Mouse (Mus musculus): ENCODE data around the gene Cpxm1.

Cpxm1 gene

DNA sequence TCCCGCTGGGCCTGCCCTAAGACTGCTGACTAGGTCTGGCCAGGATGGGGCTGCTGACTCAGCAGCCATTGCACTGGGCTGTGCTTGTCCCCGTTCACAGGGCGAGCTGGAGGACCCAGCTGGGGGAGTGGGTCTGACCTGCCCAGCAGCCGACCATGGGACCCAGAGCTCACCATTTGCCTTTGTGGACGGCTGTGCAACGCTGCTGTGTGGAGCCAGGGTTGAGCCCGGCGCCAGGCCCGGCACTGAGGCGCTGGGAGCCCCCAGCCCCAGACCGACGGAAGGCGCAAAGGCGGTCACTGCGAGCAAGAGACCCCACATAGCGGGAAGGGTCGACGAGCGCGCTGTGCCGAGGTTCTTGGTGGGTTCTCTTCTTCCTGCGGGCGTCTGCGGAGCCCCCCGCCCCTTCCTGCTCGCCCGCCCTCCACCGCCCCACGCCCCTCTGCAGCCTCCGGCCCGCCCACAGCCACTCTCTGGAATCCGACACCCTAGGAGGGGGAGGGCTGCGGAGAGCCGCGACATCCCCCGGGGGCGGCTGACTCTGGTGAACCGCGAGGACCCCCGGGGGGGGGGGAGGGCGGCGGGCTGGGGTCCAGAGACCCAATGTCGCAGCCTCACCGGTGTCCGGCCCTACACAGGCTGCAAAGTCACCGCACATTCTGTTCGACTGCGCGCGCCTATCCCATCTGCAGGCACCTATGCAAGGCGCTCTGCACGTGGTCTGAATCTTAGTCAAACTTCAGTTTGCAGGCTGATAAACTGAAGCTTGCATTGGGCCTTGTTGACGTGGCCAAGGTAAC lies at the start of gene Cpxm1:
Gene Cpxm1 (minus strand): TSS at position 389 of the 800 bp plus-strand sequence.
- peak; percentile 25 for DNase-seq

- DNase-seq, result no peak
Measured at GRCm38 (mm10) chr2:130442162-130442561, 44.8 kb upstream of the Cpxm1 start.

GRCm38 (mm10) chr2:130439840-130440480 lies 42.6 kb upstream of the Cpxm1 start:
- no peak for DNase-seq

- DNase-seq, result no peak
Measured at GRCm38 (mm10) chr2:130438861-130439260, 41.5 kb upstream of the Cpxm1 start.

- no peak for DNase-seq
Measured at GRCm38 (mm10) chr2:130436769-130437168, 39.4 kb upstream of the Cpxm1 start.

- peak; percentile 44 for DNase-seq
Measured at GRCm38 (mm10) chr2:130433152-130433551, 35.8 kb upstream of the Cpxm1 start.

- DNase-seq, result no peak
Measured at GRCm38 (mm10) chr2:130432157-130432556, 34.8 kb upstream of the Cpxm1 start.

GRCm38 (mm10) chr2:130430484-130430883 lies 33.1 kb upstream of the Cpxm1 start:
- no peak for DNase-seq

- no peak for DNase-seq
Measured at GRCm38 (mm10) chr2:130429851-130430250, 32.5 kb upstream of the Cpxm1 start.

DNA sequence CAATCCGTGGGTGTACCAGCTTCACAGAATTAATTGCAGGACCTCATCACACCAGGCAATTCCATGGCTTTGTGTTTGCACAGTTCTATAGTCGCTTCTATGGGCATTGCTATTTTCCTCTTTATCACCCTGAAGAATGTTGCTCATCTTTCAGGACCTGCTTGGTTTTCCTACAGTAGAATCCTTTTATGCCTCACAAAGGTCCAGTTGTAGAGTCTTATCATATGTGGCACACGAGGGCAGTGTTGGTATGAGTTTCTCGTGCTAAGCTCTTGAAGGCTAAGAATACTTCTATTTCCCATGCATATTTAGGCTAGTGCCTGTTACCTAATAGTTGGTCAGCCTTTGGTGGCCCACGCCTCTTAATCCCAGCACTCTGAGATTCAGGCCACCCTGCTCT lies 27.7 kb upstream of the Cpxm1 start:
- no peak for DNase-seq

- peak; percentile 92 for DNase-seq
Measured at GRCm38 (mm10) chr2:130424126-130424853, 26.9 kb upstream of the Cpxm1 start, which contains the start of the genes Vps16 and Pced1a. Vps16 (plus strand) TSS chr2:130424339. Pced1a (minus strand) TSS chr2:130424701.

DNA sequence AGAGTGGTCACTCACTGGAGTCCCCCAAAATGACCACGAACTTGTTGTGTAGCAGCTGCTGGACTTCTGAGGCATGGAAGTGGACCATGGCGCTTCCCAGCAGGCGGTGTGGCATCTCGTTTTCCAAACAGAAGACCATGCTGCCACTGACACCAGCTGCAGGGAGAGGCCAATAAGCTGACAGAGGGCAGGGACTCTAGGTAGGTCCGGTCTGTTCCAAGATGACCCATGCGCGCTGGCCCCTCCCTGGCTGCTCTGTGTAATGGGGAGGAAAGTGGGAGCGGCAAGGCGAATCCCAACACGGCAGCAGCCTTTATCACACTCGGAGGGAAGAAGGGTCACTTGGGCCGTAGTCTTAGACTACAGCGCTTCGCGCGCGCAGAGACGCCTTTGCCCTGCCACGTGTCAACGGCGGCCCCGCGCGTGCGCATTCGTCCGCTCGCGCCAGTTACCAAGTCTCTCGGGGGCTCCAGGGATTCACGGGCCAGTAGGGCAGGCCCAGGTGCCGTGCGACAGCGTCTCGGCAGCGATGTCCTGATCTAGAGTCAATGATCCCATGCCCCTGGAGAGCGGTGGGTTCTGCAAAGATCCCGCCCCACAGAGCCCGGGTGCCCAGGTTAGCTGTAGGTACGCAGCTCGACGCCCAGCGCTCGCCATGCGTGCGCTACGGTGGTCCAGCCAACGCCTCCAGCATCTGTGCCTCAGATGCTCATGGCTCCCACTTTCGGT lies 26.2 kb upstream of the Cpxm1 start:
- DNase-seq, result peak; percentile 84

DNA sequence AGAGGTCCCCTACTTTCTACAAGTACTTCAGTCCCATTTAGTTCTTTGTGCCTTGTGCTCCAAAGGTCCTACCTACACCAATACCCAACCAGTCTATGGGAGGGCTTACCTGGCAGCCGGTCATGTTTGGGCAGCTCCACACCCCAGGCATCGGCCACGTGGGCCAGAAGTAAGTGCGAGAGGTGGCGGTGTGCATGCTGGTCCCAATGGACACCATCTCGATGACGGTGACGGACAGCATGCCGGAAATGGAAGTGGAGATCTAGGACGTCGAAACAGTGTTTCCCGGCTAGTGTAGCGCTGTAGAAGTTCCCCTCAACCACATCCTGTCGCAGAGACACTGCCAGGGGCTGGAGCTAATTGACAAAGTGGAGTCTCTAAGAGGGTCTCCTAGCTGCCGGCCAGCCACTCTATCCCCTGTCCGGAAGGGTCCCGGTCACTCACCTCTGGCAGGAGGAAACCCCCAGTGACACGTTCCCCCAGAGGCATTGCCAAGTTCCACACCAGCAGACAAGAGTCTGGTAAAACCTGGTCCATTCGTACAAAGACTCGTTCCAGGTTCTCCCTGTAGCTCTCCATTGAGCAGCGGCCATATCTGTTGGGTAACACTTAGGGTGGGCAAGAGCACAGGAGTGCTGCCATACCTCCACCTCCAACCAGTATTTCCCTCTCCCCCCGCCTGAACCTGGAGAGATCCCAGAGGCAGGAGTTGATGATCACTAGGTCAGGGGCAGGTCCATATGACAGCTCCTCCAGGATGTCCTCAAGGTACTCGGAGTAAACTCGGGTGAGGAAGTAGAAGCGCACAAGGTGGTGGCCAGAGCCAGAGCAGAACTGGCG lies 24.6 kb upstream of the Cpxm1 start:
- no peak for DNase-seq

GRCm38 (mm10) chr2:130414094-130414856 lies 16.9 kb upstream of the Cpxm1 start:
- peak; percentile 26 for DNase-seq

GRCm38 (mm10) chr2:130412775-130413174 lies 15.4 kb upstream of the Cpxm1 start:
- no peak for DNase-seq

DNA sequence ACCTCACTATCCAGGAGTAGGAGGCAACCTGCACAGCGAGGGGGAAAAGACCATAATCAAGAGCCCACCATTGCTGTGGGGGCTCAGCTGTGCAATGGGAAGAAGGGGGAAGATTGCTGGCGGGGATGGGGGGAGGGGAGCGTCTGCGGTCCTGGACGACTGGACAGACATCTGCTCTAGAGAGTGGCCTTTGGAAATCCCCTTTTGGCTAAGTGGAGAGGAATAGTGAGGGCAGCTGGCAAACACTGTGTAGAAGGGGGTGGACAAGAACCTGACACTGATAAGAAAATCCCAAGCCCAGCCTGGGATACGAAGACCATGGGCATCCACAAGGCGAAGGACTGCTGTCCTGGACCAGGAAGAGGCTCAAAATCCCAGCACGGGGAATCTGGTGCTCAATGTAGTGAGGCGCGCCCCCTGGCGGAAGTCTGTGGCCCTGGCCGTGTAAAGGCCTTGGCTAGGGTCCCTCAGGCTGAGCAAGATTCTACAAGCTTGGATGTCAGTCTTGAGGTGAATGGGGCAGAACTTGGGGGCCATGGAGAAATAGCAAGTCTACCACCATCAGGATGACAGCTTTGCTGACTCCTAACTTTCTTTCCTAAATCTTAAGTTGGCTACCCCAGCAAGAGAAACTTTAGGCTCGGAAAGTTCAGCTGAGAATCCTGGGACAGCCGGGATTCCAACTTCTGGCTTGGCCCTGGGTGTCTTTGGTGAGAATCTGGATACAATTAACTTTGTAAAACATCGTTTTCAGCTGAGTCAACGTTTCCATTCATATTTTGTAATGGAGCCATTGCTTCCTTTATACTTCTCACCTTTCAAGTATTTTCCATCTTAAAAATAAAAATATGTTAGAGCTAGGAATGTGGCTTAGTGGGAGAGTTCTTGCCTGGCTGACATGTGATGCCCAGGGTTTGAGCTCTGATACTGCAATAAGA lies 14.5 kb upstream of the Cpxm1 start:
- peak; percentile 76 for DNase-seq

DNA sequence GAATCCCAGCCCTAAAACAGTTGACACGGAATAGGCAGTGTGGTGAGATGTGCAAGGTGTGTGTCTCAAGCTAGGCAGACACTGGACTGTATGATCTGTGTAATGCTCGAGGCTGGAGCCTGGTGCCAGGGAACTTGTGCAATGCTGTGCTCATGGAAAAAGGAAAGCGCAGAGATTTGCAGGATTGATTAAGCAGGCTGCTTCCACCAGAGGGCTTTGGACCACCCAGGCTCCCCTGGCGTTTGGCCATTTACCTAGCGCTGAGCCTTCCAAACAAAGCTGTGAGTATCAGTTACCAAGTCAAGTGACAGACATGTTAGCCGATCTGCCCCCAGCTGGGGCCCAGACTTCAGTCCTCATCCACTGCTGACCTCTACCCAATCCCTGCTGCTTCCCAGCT lies 10.8 kb upstream of the Cpxm1 start:
- DNase-seq, result no peak

GRCm38 (mm10) chr2:130406178-130406577 lies 8.8 kb upstream of the Cpxm1 start, which contains the start of gene Tmem239:
Tmem239 (plus strand) TSS chr2:130406478.
- no peak for DNase-seq

DNA sequence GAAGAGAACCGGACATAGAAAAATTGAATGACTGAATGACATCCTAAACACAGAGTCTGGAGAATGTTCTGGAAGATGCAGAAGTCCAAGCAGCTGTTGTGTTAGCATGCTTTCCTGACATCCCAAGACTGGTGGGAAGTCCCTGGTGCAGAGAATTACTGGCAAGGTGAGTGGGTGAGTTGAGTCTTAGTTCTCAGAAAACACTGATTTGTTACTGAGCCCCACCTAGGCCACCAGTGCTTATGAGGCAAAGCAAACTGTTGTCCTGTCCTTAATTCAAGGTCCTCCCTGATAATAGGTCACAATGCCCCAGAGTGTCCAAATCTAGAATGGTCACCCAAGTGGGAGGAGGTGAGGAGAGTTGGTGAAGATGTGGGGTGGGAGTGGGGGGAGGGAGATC lies 7.6 kb upstream of the Cpxm1 start, which contains the start of the genes Gm28372 and 1700020A23Rik:
Gene Gm28372 (plus strand): TSS at position 301 of the 400 bp plus-strand sequence.
Gene 1700020A23Rik (plus strand): TSS at position 321 of the 400 bp plus-strand sequence.
- no peak for DNase-seq

GRCm38 (mm10) chr2:130401891-130402290 lies 4.5 kb upstream of the Cpxm1 start:
- no peak for DNase-seq
